Mouse (Mus musculus): ENCODE measurements at regions not wholly inside any gene's neighbourhood (a gene's known extent, or its start where the extent isn't known, plus 50 kb on each side); places are given as distances from the start of the nearest gene placed in this dataset.

- H3K9ac ChIP-seq (ENCODE audit: insufficient read depth, low read depth): no peak overlapping the region
- in situ Hi-C loops (cut with MboI; ENCODE audit: low pct_ligation_motif_present, low pct_unique_long_range_greater_than_20kb, low sequenced_read_pairs): no loop called here
- dilution Hi-C loops (cut with MboI; ENCODE audit: extremely low pct_ligation_motif_present, extremely low pct_unique_long_range_greater_than_20kb, low sequenced_read_pairs): no loop called here
- TF ChIP-seq MXI1 (IDR thresholded peaks at IDR 0.05; ENCODE audit: low read depth, low read length) (no peak), E2F4 (IDR thresholded peaks at IDR 0.05; ENCODE audit: insufficient replicate concordance, low read depth, low read length) (no peak), POLR2AphosphoS2 (IDR thresholded peaks at IDR 0.05; ENCODE audit: low read depth, low read length) (no peak), CHD2 (IDR thresholded peaks at IDR 0.05; ENCODE audit: low read length) (no peak), RAD21 (IDR thresholded peaks at IDR 0.05; ENCODE audit: low read depth, low read length) (no peak), CTCF (conservative IDR thresholded peaks at IDR 0.05 in 1 of 2, IDR thresholded peaks at IDR 0.05 in 1 of 2; ENCODE audit: low read depth in 2 of 2, low read length in 2 of 2) (no peak), MEF2A (IDR thresholded peaks at IDR 0.05; ENCODE audit: borderline replicate concordance, low read depth, low read length) (no peak), ZMIZ1 (IDR thresholded peaks at IDR 0.05; ENCODE audit: low read depth, low read length) (no peak), JUND (conservative IDR thresholded peaks at IDR 0.05; ENCODE audit: low read depth, low read length) (no peak), KAT2A (IDR thresholded peaks at IDR 0.05; ENCODE audit: insufficient replicate concordance, low read length) (no peak), SIN3A (IDR thresholded peaks at IDR 0.05; ENCODE audit: low read length) (no peak), CHD1 (IDR thresholded peaks at IDR 0.05; ENCODE audit: low read depth, low read length) (no peak), MAX (IDR thresholded peaks at IDR 0.05; ENCODE audit: low read length) (no peak), RCOR1 (conservative IDR thresholded peaks at IDR 0.05; ENCODE audit: low read depth, low read length) (no peak), UBTF (IDR thresholded peaks at IDR 0.05; ENCODE audit: low read depth, low read length) (no peak)
- peaks cover 0 to 7% of the 10 kb centered on the region in 2 experiments; a peak in 2 of 4 replicates for H3K4me1 ChIP-seq (ENCODE audit: control insufficient read depth in 1 of 2, insufficient read depth in 2 of 2)
- H3K9me3 ChIP-seq (replicated peaks; ENCODE audit: low read length): peaks cover 4% of the 10 kb centered on the region
- H3K79me2 ChIP-seq (replicated peaks; ENCODE audit: control insufficient read depth, extremely low read depth, insufficient read depth, poor library complexity, severe bottlenecking): no peaks in the 10 kb centered on the region
- H3K4me2 ChIP-seq (ENCODE audit: insufficient read depth, low read depth, poor library complexity, severe bottlenecking): no peak overlapping the region
- DNase-seq (ENCODE audit: extremely low read depth): no peak
- no peak overlapping the region for H3K4me3 ChIP-seq (replicated peaks in 1 of 3; ENCODE audit: low read depth in 2 of 3, low read length in 2 of 3, poor library complexity in 1 of 3)
- H3K27ac ChIP-seq (ENCODE audit: insufficient read depth, low read depth): no peak overlapping the region
- H3K36me3 ChIP-seq (replicated peaks in 1 of 2; ENCODE audit: control insufficient read depth in 1 of 2, insufficient read depth in 1 of 2, low read length in 1 of 2): no peaks in the 10 kb centered on the region
- H3K27me3 ChIP-seq (replicated peaks): no peaks in the 10 kb centered on the region
Observed at GRCm38 (mm10) chr7:73630790-73631189, 89.2 kb upstream of the Chd2 start.

DNA sequence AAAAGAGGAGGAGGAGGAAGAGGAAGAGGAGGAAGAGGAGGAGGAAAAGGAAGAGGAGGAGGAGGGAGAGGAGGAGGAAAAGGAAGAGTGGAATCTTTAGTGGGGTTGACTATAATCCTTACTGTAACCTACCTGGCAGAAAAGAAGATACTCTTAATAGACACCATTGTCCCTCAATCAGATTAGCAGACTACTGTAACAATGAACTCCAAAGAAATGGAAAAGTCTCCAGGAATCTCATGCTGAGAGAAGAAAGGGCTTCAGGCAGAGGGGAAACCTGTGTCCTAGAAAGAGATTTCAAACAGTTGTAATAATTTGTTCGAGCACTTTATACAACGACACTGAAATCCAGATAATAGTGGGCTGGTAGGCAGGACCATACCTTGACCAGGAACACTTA lies 87.6 kb upstream of the Chd2 start:
- TF ChIP-seq RCOR1 (conservative IDR thresholded peaks at IDR 0.05; ENCODE audit: low read depth, low read length) (no peak), ZKSCAN1 (IDR thresholded peaks at IDR 0.05; ENCODE audit: borderline replicate concordance, low read depth, low read length) (no peak), USF1 (IDR thresholded peaks at IDR 0.05; ENCODE audit: low read depth, low read length) (no peak), IRF4 (IDR thresholded peaks at IDR 0.05; ENCODE audit: low read depth, low read length) (no peak), MXI1 (IDR thresholded peaks at IDR 0.05; ENCODE audit: low read depth, low read length) (no peak), E2F4 (IDR thresholded peaks at IDR 0.05; ENCODE audit: insufficient replicate concordance, low read depth, low read length) (no peak), POLR2AphosphoS2 (IDR thresholded peaks at IDR 0.05; ENCODE audit: low read depth, low read length) (no peak), JUN (IDR thresholded peaks at IDR 0.05; ENCODE audit: insufficient read depth, low read depth, low read length) (no peak), CHD2 (IDR thresholded peaks at IDR 0.05; ENCODE audit: low read length) (no peak), NELFE (IDR thresholded peaks at IDR 0.05; ENCODE audit: low read depth, low read length) (no peak), HCFC1 (IDR thresholded peaks at IDR 0.05; ENCODE audit: low read depth, low read length) (no peak), MYC (IDR thresholded peaks at IDR 0.05; ENCODE audit: low read depth, low read length) (no peak), USF2 (conservative IDR thresholded peaks at IDR 0.05; ENCODE audit: low read depth, low read length) (no peak), JUND (conservative IDR thresholded peaks at IDR 0.05; ENCODE audit: low read depth, low read length) (no peak), CHD1 (IDR thresholded peaks at IDR 0.05; ENCODE audit: low read depth, low read length) (no peak), BHLHE40 (IDR thresholded peaks at IDR 0.05; ENCODE audit: low read depth, low read length) (no peak), ZC3H11A (IDR thresholded peaks at IDR 0.05; ENCODE audit: low read depth, low read length) (no peak)

More for the DNA sequence above, 87.6 kb upstream of the Chd2 start:
- no peak overlapping the region for H3K9ac ChIP-seq (ENCODE audit: insufficient read depth, low read depth)
- dilution Hi-C loops (cut with MboI; ENCODE audit: extremely low pct_ligation_motif_present, extremely low pct_unique_long_range_greater_than_20kb, low sequenced_read_pairs) (no loop called here), in situ Hi-C loops (cut with MboI; ENCODE audit: low pct_ligation_motif_present, low pct_unique_long_range_greater_than_20kb, low sequenced_read_pairs) (loop anchor here (5.0 kb wide), 1 partner anchor 187 kb away; no protein-coding TSS in a partner anchor)
- H3K79me2 ChIP-seq (replicated peaks; ENCODE audit: control insufficient read depth, extremely low read depth, insufficient read depth, poor library complexity, severe bottlenecking): no peaks in the 10 kb centered on the region
- H3K4me2 ChIP-seq (ENCODE audit: insufficient read depth, low read depth, poor library complexity, severe bottlenecking): no peak overlapping the region
- H3K4me3 ChIP-seq (replicated peaks in 1 of 3; ENCODE audit: low read depth in 2 of 3, low read length in 2 of 3, poor library complexity in 1 of 3): no peak overlapping the region
- no peak for DNase-seq (ENCODE audit: extremely low read depth)
- no peak overlapping the region for H3K27ac ChIP-seq (ENCODE audit: insufficient read depth, low read depth)
- no peaks in the 10 kb centered on the region for H3K27me3 ChIP-seq (replicated peaks)
- peaks cover 4% of the 10 kb centered on the region for H3K9me3 ChIP-seq (replicated peaks; ENCODE audit: low read length)
- H3K4me1 ChIP-seq (ENCODE audit: control insufficient read depth in 1 of 2, insufficient read depth in 2 of 2): peaks cover 0 to 7% of the 10 kb centered on the region in 2 experiments; a peak in 2 of 4 replicates
- no peaks in the 10 kb centered on the region for H3K36me3 ChIP-seq (replicated peaks in 1 of 2; ENCODE audit: control insufficient read depth in 1 of 2, insufficient read depth in 1 of 2, low read length in 1 of 2)

All from CH12.LX (cell line).